Mouse (Mus musculus): ENCODE measurements around the gene Rnf25.

DNA sequence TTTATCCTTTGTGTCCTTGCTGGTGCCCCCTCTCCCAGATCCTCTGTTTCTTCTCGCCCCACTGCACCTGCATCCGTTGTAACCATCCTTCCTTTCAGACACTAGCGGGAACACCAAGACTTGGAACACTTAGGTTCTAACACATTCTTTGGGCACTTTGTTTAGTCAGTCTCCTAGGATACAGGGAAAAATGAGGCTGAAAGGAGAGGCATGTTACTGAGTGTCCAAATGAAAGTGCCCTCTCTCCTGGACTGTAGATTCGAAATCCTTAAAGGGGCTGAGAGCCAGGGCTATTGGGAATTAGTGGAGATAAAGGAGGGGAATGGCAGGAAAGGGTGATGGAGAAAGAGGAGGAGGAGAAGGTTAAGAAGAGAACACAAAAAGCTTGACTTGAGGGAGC is 57.0 kb downstream of the Rnf25 start, which contains the start of gene Usp37:
- TF ChIP-seq CTCF (IDR thresholded peaks at IDR 0.05; ENCODE audit: extremely low read depth, insufficient read depth, insufficient read length, insufficient replicate concordance) (no peak), POLR2A (IDR thresholded peaks at IDR 0.05; ENCODE audit: low read depth, low read length) (no peak)

Measured in spleen, adult 2 months (tissue).